Mouse (Mus musculus) thymus, postnatal 4 days (tissue): ENCODE measurements at regions not wholly inside any gene's neighbourhood (a gene's known extent, or its start where the extent isn't known, plus 50 kb on each side); places are given as distances from the start of the nearest gene placed in this dataset.
"Not testable (repeated sequence)": the region's sequence is repeated elsewhere in the genome, so short reads cannot be mapped to it uniquely, and the experiment has no call there.

Source experiments
- DNase-seq: peaks from one replicate; pipeline ENCODE4 v3.0.0; 2021

GRCm38 (mm10) chr2:166474601-166475000 is 239.0 kb downstream of the Prex1 start:
- DNase-seq, result no peak

- DNase-seq, result no peak
These were observed 242.3 kb downstream of the Prex1 start for GRCm38 (mm10) chr2:166471257-166471753.

DNA sequence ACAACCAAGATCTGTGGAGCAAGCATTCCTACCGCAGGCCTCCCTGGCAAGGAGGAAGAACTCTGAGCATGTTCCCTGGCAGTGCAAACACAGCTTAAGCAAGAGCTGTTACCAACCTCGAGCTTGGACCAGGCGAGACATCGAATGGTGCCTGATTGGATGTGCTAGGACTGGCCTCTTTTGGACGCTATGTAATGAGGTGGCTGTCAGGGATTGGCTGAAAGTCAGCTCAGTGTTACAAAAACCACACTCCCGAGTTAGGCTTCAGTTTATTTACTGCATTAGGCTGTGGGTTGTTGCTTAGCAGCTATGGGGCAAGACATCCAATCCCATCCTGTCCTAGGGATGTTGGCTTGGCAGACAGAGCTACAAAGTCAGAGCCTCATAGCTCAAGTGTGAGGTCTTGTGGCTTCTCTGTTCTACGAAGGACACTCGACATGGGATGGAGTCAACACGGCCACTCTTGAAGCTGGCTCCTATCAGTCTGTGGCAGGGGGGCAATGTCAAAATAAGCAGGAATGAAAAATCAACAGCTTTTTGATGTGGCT is 244.5 kb downstream of the Prex1 start:
- DNase-seq, result no peak

GRCm38 (mm10) chr2:166467137-166467536 is 246.5 kb downstream of the Prex1 start:
- no peak for DNase-seq

- no peak for DNase-seq
These were observed 248.1 kb downstream of the Prex1 start for GRCm38 (mm10) chr2:166465531-166465930.

- DNase-seq, result no peak
These were observed 250.1 kb downstream of the Prex1 start for GRCm38 (mm10) chr2:166463539-166463938.

GRCm38 (mm10) chr2:166461956-166462355 is 251.7 kb downstream of the Prex1 start:
- no peak for DNase-seq

- DNase-seq, result no peak
These were observed 252.5 kb downstream of the Prex1 start for GRCm38 (mm10) chr2:166461103-166461502.

GRCm38 (mm10) chr2:166459955-166460354 is 253.7 kb downstream of the Prex1 start:
- DNase-seq, result no peak

DNA sequence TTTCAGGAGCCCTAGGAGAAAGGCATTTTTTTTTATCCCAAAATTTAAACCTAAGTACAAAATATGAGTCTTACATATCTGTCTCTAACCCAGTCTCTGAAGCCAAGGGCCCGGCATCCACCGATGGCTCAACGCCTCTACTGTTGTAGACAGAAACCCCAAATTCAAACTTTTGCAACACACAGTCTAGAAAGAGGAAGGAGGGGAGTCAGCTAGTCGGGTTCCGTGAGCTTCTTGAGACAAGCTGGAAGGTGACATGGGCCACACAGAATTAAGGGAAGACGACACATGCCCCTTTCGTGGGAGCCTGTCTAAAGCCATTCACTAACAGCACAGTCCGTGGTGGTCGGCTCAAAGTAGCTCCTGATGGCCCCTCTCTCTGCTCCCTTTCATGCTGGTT is 254.7 kb downstream of the Prex1 start:
- DNase-seq, result no peak

DNA sequence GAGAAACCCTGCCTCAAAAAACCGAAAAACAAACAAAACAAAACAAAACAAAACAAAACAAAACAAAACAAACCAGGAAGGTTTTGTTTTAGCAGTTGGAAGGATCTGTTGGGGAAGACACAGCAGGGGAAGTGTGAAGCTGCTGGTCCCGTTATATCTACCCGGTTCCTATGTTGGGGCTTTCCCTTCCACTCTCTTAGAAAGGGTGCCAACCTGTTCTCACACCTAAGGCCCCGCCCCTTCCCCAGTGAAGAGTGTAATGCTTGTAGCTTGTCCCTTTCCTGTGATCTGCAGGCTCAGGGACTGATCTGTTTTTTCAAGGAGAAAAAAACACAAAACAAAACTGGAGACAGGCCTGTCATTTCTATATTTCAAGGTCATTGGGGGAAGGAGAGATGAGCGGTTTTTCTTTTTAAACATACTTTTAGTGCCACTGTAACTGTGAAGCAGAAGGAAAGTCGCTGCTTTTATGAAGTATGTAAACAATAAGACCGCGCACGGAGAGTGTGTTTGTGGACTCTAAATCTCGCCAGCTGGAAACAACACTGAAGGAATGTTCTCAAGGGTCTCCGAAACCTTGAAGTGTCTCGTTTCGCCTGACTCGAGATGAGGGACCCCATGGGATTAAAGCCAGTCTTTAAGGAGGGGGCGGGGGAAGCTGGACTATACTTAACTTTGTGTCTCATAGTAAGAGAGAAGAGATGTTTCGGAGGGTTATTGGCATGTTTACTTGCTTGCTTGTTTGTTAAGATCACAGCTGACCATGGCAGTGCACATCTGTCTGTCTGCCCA is 256.1 kb downstream of the Prex1 start:
- DNase-seq, result peak; percentile 26

DNA sequence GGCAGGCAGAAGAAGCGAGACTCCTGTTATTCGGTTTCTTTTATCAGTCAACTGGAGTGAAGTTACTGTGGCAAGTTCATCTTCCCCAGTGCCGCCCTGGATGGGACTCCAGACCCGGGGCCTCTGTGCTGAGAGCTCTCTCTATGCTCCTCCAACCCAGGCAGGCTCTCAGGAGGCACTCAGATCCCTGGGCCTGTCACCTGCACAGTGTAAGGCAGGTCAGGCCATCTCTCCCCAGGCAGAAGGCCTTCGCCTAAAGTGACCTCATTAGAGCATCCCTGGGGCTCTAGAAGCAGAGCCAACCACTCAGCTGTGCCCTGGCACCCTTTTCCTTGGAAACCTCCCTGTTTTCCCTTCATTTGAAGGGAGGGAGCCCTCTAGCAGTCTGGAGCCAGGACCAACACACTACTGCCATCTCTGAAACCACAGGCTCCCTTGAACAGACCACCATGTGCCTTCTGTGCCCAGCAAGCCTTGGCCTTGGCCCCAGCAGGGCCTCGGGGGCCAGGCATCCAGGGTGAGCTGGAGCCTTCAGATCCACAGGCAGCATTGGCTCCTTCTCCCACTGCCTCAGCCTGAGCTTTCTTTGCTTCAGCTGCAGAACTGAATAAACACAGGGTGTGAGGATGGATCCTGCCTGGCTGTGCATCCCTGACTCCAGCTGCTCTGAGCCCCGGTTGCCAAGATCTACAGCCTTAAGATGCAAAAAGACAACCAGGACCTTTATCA is 259.3 kb downstream of the Prex1 start:
- not testable (repeated sequence) for DNase-seq

GRCm38 (mm10) chr2:166450964-166451363 is 262.7 kb downstream of the Prex1 start:
- no peak for DNase-seq

GRCm38 (mm10) chr2:166450380-166450779 is 263.3 kb downstream of the Prex1 start:
- DNase-seq, result no peak

DNA sequence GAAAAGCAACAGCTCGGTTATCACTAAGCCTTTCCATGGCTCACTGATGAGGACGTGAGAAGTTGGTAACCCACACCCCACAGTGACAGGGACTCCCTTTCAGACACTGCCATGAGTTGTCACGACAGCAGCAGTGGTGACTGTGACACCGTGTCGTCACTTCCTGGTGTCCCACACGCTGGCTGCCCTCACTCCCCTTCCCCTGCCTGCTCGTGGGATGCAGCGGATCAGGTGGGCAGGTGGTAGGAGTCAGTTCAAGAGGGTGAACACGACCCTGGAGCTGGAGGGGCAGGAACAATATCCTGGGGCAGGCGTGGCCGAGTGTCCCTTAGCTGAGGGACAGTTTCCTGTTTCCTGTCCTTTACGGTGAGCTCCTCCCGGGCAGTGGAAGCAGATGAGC is 264.9 kb downstream of the Prex1 start:
- DNase-seq, result no peak

DNA sequence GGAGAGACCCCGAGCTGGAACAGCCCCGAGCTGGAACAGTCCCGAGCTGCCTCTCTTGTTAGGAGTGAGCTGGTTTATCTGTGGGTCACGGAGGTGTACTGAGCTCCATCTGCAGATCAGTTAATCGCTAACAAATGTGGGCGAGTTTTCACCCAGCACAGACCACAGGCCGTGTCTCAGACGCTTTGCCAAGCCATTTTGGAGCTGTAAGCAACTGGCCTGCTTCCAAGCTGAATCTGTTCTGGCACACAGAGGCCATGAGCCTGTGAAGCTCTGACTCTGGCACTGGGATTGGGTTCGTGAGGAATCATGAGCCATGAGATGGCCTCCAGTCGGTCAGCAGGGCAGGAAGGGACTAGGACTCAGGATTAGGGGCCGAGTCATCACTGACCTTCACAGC is 265.5 kb downstream of the Prex1 start:
- DNase-seq, result no peak

- DNase-seq, result no peak
These were observed 267.1 kb downstream of the Prex1 start for GRCm38 (mm10) chr2:166446536-166446935.

GRCm38 (mm10) chr2:166445824-166446223 is 267.8 kb downstream of the Prex1 start:
- DNase-seq, result not testable (repeated sequence)

- DNase-seq, result no peak
These were observed 270.6 kb downstream of the Prex1 start for GRCm38 (mm10) chr2:166442997-166443396.

GRCm38 (mm10) chr2:166439847-166440775 is 273.5 kb downstream of the Prex1 start:
- peak; percentile 44 for DNase-seq

DNA sequence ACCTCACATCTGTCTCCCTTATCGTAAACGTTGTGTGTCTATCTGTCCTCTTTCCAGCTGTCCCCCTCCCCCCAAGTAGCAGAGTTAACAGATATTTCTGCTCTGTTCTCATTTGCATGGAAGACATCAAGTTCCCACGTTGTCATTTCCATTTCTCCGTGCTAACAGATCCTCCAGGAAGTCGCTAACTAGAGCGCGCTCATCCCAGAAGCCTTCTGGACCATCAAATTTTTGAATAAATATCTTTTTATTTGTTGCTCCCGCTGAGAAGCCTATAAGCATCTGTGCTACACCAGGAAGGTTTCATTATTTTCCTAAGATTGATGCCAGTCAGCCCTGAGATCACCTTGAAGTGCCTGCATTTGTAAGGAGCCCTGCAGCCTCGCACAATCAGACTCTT is 275.4 kb downstream of the Prex1 start:
- DNase-seq, result no peak

GRCm38 (mm10) chr2:166434554-166434953 is 279.1 kb downstream of the Prex1 start:
- no peak for DNase-seq
